Mouse (Mus musculus): ENCODE results near the gene Slc23a4.

- TF ChIP-seq POLR2A (IDR thresholded peaks at IDR 0.05; ENCODE audit: insufficient read depth, low read depth, low read length) (no peak), CTCF (IDR thresholded peaks at IDR 0.05; ENCODE audit: insufficient read depth, low read depth, low read length) (no peak)
Observed at GRCm38 (mm10) chr6:34959131-34959530, 29.1 kb downstream of the Slc23a4 start.

All from olfactory bulb, adult 2 months (tissue).